Mouse (Mus musculus) T-cell, adult 2 months (primary cell): ENCODE results near the gene P2rx3.
A peak's percentile ranks its signal among the peaks of the same experiment; 100 is the strongest.

Experiments used
- DNase-seq: peaks from one replicate; pipeline ENCODE4 v3.0.0; 2022; ENCODE audit warnings: low spot score

Gene P2rx3

DNA sequence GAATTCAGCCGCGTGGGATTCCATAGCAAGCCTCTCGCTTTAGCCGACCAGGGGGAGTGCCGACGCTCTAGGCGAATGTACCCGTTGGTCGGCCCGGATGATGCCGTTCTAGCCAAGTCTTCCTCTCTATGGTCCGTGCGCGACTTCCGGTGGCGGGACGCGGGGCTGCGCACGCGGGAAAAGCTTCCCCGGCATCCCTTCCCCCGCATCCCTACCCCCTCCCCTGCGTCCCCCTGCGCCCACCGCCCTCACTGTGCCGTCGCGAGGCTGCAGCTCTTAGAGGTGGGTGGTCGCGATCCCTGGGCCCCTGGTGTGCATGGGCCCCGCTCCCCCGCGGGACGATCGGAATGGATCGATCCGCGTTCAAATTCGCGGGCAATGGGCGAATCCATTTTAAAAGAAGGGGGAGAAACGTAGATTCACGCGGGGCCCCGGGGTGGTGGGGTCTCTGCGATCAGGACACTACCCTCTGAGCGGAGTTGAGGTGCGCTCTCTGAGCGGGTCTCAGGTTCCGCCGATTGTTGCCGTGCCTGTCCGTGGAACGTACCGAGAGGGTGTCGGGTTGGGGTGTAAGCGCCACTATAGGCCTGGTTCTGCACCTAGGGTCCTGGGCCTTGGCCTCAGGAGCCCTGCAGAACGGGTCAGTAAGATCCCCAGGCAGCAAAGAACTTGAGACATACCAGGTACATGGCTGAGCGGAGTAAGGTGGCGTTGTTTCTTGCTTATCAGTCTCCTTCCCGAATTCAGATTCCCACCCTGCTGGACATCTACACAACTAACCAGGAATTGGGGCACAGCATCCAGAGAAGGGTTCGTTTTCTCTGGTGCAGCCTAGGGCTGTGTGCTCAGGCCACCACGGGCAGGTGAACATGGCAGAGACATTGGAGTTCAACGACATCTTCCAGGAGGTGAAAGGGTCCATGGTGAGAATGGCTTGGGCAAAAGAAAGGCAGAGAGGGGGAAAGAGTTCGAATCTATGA lies at the start of gene P2rx3, which contains the start of gene Ssrp1:
P2rx3 (minus strand) TSS at position 416 of the 980 bp plus-strand sequence.
Ssrp1 (plus strand) TSS at position 188 of the 980 bp plus-strand sequence.
- DNase-seq: peak; percentile 89

DNA sequence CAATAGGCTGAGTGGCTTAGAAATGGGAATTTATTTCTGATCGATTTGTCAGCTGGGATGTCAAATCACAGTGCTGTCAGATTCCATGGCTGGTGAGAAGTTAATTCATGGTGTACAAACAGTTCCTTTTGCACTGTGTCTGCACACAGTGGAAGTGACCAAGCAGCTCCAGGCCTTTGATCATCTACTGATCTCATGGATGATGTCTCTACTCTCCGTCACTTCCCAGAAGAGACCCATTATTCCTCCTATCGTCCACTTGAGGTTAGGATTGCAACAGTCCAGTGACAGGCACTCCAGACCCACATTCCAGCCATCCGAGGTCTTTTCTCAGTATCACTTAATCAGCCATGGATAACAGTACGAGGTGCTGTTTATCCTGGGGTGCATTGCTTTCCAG lies 36.5 kb upstream of the P2rx3 start:
- DNase-seq: no peak

- no peak for DNase-seq
These were observed 34.7 kb upstream of the P2rx3 start for GRCm38 (mm10) chr2:85071921-85072320.

- DNase-seq: no peak
These were observed 32.8 kb upstream of the P2rx3 start for GRCm38 (mm10) chr2:85070086-85070485.

DNA sequence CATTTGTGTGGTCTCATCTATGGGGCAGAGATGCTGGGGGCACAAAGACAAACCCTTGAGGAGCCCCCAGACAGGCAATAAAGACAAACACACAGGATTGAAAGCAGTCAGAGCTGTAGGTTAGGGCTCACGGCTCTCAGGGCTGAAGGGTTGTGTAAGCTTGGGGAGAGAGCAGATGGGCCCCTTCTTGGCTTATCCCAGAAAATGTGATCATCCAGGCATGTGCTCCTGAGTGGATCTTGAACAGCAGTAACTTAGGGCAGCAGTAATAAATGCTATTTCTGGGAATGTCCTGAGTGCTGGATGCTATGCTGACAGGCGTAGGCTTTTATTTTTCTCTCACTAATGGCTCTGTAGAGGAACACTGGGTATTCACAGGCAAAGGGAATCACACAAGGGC lies 31.4 kb upstream of the P2rx3 start:
- DNase-seq: no peak

DNA sequence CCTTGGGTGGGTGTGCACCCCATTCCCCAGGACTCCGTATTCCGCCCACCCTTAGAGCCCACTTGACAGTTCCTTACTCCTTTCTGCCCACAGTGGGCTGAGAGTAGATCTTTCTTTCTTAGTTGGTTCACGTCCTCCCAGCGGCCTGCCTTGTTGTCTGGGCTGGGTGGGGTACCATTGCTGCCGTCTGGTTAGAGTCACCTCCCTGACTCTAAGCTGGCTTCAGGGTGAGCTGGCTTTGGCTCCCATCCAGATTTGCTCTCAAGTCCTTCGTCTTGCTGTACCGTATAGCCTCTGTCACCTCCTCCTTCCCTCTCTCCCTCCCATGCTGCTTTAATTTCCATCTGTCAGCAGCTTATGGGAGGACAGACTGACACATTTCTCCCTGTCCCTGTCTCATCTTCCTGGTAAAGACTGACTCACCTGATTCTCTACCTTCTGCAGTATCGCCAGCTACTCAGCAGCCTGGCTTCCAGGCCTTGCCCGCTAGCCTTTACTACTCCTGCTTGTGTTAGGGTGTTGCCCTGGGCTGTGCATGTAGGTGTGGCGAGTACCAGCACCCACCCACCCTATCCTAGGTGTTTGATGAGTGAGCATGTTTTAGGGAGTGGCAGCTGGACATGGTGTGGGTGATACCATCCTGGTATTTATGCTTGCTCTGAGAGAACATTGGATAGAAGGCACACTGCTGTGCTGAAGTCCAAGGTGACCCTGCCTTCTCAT lies 30.8 kb upstream of the P2rx3 start:
- no peak for DNase-seq

DNA sequence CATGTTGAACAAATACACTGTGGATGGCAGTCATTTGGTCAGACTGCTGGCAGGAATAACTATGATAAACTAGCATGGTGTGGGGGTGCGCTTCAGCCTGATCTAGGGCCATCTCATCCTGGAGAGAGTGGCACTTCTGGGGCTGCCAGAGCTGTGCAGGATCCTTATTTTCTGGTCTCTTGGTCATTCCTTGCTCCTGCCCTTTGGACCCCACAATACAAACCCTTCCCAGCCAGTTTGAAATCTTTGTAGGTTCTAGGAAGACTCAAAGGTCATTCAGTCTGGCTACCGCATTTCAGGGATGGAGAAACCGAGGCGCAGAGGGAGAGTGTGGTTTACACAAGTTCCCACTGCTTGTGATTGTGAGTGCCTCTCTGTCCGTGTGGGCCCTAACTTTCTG lies 29.7 kb upstream of the P2rx3 start:
- no peak for DNase-seq

DNA sequence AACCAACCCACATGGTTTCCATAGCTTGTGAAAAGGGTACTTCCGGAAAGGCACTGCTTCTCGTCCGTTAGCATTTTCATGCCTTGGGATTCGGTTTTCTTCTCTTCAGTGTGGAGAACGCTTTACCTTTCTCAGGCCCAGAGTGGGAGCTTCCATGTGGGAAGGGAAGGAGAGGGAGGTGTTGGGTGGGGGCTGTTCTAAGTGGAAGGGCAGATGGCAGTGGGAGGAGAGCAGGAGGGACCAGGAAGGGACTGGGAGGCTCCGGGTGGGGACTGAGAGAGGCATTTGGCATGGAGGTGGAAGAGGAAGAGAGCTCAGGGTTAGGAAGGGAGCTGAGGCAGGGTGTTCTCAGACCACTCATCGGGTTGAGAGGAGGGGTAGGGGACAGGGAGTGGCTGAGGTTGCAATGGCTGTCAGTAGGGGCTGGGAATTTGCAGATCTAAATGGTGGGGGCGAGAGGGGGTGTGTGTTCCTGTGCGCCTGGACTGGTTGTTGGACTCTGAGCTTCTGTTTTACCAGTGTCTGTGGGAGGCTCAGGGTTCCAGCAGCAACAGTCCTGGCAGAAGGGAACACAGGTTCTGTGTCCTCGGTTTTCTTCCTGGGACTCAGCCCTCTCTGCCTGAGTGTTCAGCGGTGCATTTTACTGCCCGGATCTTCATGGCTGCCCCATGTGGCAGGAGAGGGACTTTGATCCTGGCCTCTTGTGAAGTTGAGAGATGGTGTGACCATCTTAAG lies 28.0 kb upstream of the P2rx3 start:
- DNase-seq: no peak

DNA sequence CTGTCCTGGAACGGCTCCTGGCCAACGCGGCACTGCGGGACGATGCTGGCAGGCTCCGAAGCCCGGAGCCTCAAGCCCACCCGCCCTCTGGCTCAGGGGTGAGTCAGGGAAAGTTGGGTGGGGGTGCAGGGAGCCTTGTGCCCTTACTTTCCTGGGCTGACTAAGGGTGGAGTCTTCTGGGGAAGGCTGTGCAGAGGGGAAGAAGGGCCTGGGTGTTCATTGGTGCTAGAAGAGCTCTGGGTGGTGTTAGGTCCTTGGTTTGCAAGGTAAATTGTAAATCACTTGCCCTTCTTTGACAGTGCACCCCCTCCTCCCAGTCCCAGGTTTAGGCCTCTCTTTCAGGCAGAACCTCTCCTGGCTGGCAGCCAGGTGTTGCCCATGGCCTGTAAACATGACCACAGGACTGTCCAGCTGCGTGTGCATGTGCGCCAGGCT lies 23.9 kb upstream of the P2rx3 start:
- DNase-seq: no peak

- DNase-seq: no peak
These were observed 23.4 kb upstream of the P2rx3 start for GRCm38 (mm10) chr2:85060591-85061060.

GRCm38 (mm10) chr2:85059677-85060076 lies 22.4 kb upstream of the P2rx3 start:
- DNase-seq: no peak

DNA sequence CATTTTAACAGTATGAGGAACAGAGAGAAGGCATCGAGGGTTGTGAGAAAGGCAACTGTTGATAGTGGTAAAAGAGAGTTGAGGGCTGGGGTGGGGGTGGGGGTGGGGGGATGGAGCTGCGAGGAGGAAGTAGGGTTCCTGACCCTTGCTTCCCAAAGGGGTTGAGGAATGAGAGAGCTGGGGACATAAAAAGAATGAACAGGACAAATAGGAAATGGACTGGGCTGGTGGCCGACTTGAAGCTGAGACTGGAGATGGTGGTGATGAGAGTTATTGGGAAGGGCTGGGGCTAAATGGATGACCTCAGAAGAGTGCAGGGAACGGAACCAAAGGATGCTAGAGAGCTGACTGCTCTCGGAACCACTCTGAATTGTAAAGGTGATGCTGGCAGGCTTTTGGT lies 19.4 kb upstream of the P2rx3 start:
- no peak for DNase-seq

DNA sequence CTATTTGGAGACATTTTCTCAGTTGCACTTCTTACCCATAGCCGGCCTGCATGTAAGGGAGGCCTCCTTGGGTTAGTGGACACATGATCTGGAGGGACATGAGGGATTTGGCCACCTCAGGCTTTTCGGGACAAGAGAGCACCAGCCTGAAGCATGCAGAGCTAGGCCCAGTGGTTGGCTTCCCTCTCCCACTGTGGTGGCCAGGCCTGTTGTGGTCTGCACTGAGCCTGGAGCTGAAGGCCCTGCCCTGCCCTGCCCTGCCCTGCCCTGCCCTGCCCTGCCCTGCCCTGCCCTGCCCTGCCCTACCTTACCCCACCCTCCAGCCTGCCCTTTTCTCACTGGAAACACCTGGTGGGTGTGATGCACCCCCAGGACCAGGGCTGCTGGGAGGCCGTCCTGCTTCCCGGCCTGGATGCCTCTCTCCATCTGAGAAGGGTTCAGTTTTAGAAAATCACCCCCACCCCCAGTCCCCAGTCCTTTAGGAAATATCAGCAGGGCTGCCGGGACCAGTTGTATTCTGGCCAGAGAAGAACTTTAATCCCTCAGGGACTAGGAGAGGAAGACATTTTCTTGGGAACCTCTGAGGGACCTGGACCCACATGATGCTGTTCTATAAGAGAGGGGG lies 16.0 kb upstream of the P2rx3 start:
- no peak for DNase-seq

DNA sequence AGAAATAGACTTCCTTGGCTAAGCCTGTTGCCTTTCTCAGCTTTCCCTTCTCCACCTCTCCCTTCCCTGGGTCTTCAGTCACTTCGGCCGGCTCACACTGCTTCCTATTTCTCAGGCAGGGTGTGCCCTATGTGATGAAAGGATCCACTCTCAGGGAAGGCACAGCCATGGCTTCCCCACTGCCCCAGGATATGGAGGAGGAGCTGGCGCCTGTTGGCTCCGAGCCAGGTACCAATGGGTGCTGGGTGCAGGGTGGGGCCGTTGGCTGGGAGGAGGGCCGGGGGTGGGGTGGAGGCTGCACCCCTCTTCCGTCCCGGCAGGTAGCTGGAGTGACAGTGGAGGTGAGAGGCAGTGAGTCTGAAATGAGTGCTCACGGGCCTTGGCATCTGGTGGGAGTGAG lies 13.5 kb upstream of the P2rx3 start:
- DNase-seq: no peak

DNA sequence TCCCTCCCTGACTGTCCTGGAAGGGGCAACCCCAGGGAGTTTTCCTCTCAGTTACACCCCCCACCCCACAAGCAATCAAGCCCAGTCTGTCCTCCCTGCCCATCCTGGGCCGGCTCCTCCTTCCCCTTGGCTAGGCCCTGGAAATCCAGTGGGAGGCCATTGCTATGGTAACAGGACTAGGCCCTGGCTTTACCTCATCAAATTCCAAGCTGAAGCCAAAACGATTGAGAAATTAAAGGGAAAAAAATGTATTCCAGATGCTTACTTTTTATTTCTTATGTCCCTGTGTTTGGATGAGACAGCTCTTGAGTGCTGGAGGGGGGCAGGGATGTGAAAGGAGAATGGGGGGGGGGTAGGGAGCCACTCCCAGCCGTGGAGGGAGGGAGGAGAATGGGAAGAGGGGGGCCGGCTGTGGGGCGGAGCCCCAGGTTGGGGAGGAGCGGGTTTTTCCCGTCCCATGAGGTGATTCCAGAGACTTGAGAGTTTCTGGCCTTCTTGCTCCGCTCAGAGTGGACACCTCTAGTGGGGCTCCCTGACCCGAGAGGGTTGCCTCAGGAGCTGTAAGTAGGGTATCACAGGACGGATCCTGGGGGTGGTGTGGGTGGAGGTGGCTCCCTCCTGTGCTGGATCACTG lies 12.9 kb upstream of the P2rx3 start:
- no peak for DNase-seq

DNA sequence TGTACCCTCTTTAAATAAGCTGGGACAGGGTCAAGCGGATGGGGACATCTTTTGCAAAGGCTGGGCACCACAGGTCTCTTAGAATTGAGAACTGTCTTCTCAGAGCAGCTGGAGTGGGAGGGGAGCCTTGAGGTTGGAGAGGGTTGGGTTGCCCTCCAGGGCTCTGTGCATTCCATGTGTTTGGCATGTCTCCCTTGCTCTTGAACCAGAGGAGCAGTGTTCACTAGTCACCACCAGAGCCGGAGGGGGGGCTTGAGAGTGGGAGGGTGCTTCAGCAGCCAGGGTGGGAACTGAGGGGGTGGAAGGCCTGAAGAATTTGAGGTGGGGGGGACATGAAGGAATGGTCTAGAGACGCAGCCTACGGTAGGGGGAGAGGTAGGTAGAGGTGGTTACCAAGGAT lies 12.0 kb upstream of the P2rx3 start:
- DNase-seq: no peak

DNA sequence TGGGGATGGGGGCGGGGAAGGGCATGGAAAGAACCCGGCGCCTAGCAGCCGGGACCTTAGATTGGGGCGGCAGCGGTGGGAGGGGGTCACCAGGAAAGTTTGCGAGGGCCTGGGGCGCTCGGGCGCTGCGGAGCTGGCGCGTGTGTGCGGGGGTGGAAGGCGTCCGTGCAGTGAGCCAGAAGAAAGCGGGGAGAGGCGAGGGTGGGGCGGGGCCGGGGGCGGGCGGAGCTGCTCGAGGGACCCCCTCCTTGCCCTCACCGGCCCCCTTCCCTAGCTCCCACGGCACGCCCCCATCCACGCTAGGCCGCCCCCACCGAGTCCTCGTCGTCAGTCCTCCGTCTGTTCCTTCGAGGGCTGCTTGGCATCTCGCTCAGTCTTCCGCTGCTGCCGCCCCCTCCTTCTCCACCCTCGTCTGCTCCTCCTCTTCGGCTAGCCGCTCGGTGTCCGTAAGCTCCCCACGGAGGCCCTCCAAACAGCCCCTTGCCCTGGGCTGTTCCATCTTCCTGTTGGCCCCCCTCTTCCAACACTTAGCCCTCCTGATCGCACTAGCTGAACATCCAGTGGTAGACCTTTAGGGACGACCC lies 11.0 kb upstream of the P2rx3 start:
- peak; percentile 52 for DNase-seq

- DNase-seq: peak; percentile 90
These were observed 10.4 kb upstream of the P2rx3 start, which contains the start of gene Tnks1bp1 for GRCm38 (mm10) chr2:85047596-85048167. Tnks1bp1 (plus strand) TSS chr2:85048022.

- no peak for DNase-seq
These were observed 9.8 kb upstream of the P2rx3 start for GRCm38 (mm10) chr2:85047081-85047480.

- no peak for DNase-seq
These were observed 9.0 kb upstream of the P2rx3 start for GRCm38 (mm10) chr2:85046222-85046621.
